Mouse (Mus musculus) kidney, adult 2 months (tissue): ENCODE data around the gene Camsap2.

Source experiments
- CTCF ChIP-seq: fragments of 200-500 bp; conservative IDR thresholded peaks from 2 replicates; pipeline ENCODE4 v1.5.1; 2011; ENCODE audit warnings: low read depth, mild to moderate bottlenecking, control low read depth, low read length, moderate library complexity, mixed read lengths; ENCODE audit not compliant: insufficient read depth, insufficient read length
- POLR2A ChIP-seq: fragments of 200-500 bp; IDR thresholded peaks from one replicate; pipeline ENCODE4 v1.6.1; 2011; ENCODE audit warnings: low read depth, low read length, control low read depth

- TF ChIP-seq CTCF (no peak), POLR2A (no peak)
Observed at GRCm38 (mm10) chr1:136348137-136348536, 2.2 kb upstream of the Camsap2 start.
